Mouse (Mus musculus): Measurements from ENCODE around the gene Teddm1b.
A peak's percentile ranks its signal among the peaks of the same experiment; 100 is the strongest.
"Not testable (repeated sequence)": the region's sequence is repeated elsewhere in the genome, so short reads cannot be mapped to it uniquely, and the experiment has no call there.

Teddm1b gene

GRCm38 (mm10) chr1:153874045-153874444 lies at the start of gene Teddm1b:
Gene Teddm1b, plus strand, starts transcription at chr1:153874345.
- DNase-seq: no peak

- no peak for DNase-seq
These were observed 43.4 kb upstream of the Teddm1b start for GRCm38 (mm10) chr1:153830746-153831145.

- DNase-seq: no peak
These were observed 38.1 kb upstream of the Teddm1b start for GRCm38 (mm10) chr1:153836036-153836435.

GRCm38 (mm10) chr1:153842121-153842740 lies 31.9 kb upstream of the Teddm1b start:
- no peak for DNase-seq

- no peak for DNase-seq
These were observed 30.1 kb upstream of the Teddm1b start, which contains the start of gene Rgsl1 for GRCm38 (mm10) chr1:153844042-153844441. Gene Rgsl1, minus strand, starts transcription at chr1:153844142.

- DNase-seq: no peak
These were observed 27.7 kb upstream of the Teddm1b start for GRCm38 (mm10) chr1:153846420-153846819.

- no peak for DNase-seq
These were observed 27.3 kb upstream of the Teddm1b start for GRCm38 (mm10) chr1:153846867-153847266.

- DNase-seq: not testable (repeated sequence)
These were observed 21.4 kb upstream of the Teddm1b start for GRCm38 (mm10) chr1:153852696-153853095.

- DNase-seq: no peak
These were observed 18.2 kb upstream of the Teddm1b start for GRCm38 (mm10) chr1:153855946-153856345.

- not testable (repeated sequence) for DNase-seq
These were observed 6.2 kb downstream of the Teddm1b start for GRCm38 (mm10) chr1:153880391-153880790.

- DNase-seq: no peak
These were observed 12.0 kb downstream of the Teddm1b start for GRCm38 (mm10) chr1:153886024-153886633.

- DNase-seq: no peak
These were observed 16.0 kb downstream of the Teddm1b start for GRCm38 (mm10) chr1:153890121-153890520.

GRCm38 (mm10) chr1:153891442-153891841 lies 17.3 kb downstream of the Teddm1b start, which contains the start of gene Teddm1a:
Gene Teddm1a, plus strand, starts transcription at chr1:153891742.
- DNase-seq: no peak

GRCm38 (mm10) chr1:153893746-153894145 lies 19.6 kb downstream of the Teddm1b start:
- DNase-seq: no peak

- DNase-seq: no peak
These were observed 20.2 kb downstream of the Teddm1b start for GRCm38 (mm10) chr1:153894201-153894893.

- DNase-seq: peak; percentile 45
These were observed 20.8 kb downstream of the Teddm1b start for GRCm38 (mm10) chr1:153894979-153895378.

- DNase-seq: no peak
These were observed 23.1 kb downstream of the Teddm1b start for GRCm38 (mm10) chr1:153897196-153897595.

- peak; percentile 23 for DNase-seq
These were observed 25.0 kb downstream of the Teddm1b start for GRCm38 (mm10) chr1:153898989-153899730.

- DNase-seq: peak; percentile 95
These were observed 25.7 kb downstream of the Teddm1b start, which contains the start of the genes Glul and Teddm2 for GRCm38 (mm10) chr1:153899731-153900380. Gene Glul, plus strand, starts transcription at chr1:153899944. Gene Teddm2, minus strand, starts transcription at chr1:153900228.

- DNase-seq: no peak
These were observed 26.2 kb downstream of the Teddm1b start for GRCm38 (mm10) chr1:153900381-153900780.

GRCm38 (mm10) chr1:153900860-153901730 lies 26.9 kb downstream of the Teddm1b start:
- peak; percentile 27 for DNase-seq

Measured in cerebellum, adult 11-12 months (tissue).